Mouse (Mus musculus) left cerebral cortex, adult 8-10 months (tissue): ENCODE measurements at regions not wholly inside any gene's neighbourhood (a gene's known extent, or its start where the extent isn't known, plus 50 kb on each side); places are given as distances from the start of the nearest gene placed in this dataset.

Source experiments
- DNase-seq, 2 experiments: peaks; one replicate each; pipeline ENCODE4 v3.0.0; 2022; ENCODE audit warnings: low spot score in 2 of 2

DNA sequence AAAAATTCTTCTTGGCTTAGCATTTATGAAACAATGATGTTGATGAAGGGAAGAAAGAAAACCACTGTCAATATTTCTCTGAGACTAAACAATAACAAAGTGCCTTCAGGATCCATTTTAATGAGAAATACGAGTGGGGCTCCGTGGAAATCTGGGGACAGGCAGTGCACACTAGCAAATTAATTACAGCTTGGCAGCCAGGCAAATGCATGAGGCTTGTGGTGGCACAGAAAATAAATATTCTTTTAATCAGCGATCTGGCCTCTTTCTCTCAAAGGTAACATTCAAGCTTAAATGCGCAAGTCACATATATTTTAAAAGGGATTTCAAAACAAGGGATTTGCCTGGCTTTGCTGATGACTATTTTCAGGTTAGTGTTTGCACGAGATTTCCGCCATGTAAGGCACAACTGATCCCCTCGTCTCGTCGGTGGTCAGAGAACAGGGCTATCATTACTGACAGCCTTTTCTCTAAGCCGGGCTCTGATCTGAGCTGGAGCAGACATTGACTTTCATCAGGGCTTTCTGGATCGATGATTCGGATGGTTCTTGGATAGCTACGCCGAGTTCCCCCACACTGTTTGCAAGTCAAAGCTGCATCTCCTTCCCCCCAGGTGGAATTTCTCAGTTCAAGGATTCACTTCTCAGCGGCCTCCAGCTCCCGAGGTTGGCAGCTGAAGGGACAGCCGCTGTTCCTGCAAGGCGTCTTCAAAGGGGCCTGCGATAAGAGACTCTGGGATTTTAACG, 109.1 kb upstream of the Ptbp2 start:
- DNase-seq = no peak

GRCm38 (mm10) chr3:119892533-119893164, 108.4 kb upstream of the Ptbp2 start:
- DNase-seq = no peak

DNA sequence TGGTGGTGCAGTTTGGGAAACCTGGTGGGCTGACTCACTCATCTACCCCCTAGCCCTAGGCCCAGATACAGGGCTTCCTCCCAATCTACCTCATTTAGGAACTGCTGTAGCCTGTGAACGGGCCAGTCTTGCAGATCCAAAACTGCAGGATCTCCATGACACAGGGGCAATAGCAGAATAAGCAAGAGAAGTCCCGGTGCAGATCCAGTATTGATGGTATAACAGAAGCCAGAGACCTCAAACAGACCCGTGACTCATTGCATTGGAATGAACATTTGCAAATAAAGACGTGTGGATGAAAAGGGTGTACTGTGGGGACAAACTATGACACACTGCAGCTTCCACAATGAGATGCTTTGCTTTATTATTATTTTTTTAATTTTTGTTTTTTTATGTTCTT, 106.6 kb upstream of the Ptbp2 start:
- no peak for DNase-seq

- no peak for DNase-seq
Observed at GRCm38 (mm10) chr3:119888487-119888886, 104.2 kb upstream of the Ptbp2 start.

GRCm38 (mm10) chr3:119876395-119876794, 92.1 kb upstream of the Ptbp2 start:
- DNase-seq = no peak

DNA sequence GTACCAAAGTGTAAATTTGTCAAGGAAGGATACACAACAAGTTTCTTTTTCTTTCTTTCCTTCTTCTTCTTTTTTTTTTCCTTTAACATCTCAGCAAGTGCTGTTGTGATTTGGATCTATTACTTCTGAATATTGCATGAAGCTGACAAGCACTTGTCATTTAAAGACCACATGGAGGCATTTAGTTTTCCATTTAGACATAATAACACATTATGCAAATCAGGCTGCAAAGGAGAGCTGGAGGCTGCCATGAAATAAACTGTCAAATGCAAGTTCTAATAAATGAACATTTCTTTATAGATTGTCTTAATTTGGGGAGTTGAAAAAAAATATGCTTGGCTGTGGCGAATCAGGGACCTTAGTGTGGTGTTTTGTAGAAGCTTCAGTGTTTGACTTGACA, 90.8 kb upstream of the Ptbp2 start:
- no peak for DNase-seq

GRCm38 (mm10) chr3:119862194-119862957, 78.1 kb upstream of the Ptbp2 start:
- peak in 1 of 2 experiments; percentile 14 for DNase-seq
